Mouse (Mus musculus) lung, adult 18-20 months (tissue): ENCODE measurements around the gene Dync1h1.

Experiments used
- DNase-seq, 2 experiments: peaks; one replicate each; pipeline ENCODE4 v3.0.0; 2022; ENCODE audit warnings: mixed read lengths in 2 of 2

Gene Dync1h1

DNA sequence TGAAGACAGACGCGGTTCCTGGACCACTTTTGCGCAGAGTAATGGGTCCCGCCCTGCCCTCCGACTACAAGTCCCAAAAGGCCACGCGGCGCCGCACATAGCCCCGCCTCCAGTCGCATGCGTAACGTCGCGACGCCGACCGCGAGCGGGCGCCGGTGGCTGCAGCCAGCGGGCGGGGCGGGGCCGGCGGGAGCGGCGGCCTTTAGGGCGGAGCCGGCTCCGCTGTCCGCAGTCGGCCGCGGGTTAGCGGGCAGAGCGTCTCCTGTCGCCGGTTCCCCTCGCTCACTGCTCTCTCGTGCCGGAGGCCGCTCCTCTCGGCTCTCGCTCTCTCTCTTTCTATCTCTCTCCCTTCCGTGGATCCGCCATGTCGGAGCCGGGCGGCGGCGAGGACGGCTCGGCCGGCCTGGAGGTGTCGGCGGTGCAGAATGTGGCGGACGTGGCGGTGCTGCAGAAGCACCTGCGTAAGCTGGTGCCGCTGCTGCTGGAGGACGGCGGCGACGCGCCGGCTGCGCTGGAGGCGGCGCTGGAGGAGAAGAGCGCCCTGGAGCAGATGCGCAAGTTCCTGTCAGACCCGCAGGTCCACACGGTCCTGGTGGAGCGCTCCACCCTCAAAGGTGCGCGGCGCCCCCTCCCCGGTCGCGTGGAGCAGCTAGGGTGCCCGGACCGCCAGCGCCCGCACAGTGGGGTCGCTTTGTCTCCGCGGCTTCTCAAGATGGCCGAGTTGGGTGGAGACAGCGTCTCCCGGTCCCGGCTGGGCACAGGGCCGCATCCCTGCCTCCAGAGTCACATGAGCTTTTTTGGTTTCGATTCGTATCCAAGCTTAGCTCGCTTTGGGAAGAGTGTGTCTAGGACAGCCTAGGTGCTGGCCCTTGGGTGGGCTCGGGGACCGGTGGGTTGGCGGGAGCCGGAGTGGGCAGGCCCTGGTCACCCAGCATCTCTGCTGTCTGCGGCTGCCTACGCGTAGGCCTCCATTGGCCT lies at the start of gene Dync1h1:
Gene Dync1h1, plus strand, starts transcription at position 212 of the 978 bp plus-strand sequence.
- peak; percentile 92 to 94 for DNase-seq

DNA sequence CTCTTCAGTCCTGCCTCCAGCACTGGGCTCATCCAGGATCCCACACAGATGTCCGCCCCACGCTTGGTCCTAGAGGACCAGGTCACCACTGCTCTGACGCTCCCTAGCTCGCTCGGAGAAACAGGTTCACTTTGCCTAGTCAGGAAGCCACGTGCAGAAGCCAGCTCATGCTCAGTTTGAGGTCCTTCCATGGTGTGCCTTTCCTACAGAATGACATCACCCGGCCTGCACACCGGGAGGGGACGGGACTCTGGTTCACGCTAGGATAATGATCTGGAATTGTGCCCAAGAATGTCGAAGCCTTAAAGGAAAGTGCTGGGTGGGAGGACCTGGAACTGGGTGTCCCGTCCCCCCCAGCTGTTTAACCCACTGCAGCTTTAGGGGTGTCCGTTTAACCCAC lies 49.1 kb upstream of the Dync1h1 start:
- peak in 1 of 2 experiments; percentile 9 for DNase-seq

DNA sequence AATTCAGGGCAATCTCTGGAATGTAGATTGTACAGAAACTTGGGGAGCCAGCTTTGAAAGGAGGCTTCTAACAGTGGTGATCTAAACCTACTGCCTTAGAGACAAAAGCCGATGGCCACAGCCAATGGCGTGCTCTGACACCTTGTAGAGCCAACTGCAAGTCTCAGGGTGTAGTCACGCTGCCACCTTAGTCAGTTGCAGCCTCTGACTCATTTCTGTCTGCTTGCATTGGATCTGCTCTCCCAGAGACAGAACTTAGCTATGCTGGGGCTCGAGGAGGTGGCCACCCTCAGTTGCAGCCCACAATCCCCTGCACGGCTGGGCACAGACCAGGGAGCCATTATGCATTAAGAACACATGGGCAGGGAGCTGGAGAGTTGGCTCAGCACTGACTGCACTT lies 47.9 kb upstream of the Dync1h1 start:
- DNase-seq = no peak

DNA sequence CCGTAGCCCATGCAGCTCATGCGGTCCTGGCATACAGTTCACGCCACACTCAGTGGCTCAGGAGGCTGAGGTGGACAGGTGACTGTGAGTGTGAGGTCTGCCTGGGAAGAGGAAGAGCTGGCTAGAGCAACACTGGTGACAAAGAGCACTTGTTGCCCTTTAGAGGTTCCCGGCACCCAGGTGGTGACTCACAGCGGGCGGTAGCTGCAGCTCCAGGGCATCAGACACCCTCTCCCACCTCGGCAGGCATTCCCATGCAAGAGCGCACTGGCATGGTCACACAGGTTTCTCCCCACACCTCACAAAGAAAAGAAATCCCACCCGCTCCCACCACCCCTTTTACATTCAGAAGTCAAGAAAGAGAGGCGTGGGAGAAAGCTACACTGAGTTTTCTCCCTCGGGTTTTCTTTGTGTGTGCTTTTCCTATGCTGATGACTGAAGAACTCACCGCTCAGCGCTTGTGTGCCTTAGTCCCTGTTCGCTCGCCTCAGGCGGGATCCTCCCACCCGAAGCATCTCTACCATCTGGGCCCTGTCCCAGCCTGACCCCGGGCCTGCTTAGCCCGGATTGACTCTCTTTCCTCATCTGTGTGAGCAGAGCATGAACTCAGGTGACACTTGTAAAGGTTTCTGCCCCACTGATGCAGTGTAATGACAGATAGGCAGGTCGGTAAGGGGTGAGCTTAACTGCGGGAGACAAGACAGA lies 45.6 kb upstream of the Dync1h1 start:
- no peak for DNase-seq

DNA sequence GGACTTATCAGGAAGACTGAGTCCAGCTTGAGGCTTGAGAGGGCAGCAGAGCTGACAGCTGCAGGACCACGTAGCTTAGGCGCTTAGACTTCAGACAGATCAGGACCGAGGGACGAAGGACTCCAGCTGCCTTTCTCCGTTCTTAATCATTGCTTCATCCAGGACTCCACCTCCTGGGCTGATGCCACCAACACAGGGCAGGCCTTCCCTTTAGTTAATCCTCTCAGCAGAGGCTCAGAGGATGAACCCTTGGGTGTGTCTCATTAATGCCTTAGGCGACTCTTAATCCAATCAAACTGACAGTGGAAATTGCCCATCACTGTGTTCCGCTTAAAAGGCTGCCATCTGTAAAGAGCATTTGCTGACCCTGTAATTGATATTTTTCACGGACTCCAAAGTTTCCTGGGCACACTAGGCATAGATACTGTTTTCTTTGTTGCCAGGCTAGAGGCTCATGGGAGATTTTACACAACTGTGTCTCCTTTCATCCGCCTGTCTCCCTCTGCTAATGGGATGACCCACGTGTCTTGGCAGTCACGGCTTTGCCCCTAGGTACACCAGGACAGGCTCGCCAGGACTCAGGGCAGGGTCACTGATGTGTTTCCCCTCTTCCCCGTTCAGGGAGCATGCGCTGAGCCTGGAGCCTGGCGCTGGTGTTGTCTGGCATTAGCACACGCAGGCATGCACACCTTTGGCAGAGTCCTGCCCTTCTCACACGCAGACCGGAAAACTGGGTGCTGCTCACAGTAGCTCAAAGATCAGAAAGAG lies 44.2 kb upstream of the Dync1h1 start:
- DNase-seq = peak; percentile 50 to 65

DNA sequence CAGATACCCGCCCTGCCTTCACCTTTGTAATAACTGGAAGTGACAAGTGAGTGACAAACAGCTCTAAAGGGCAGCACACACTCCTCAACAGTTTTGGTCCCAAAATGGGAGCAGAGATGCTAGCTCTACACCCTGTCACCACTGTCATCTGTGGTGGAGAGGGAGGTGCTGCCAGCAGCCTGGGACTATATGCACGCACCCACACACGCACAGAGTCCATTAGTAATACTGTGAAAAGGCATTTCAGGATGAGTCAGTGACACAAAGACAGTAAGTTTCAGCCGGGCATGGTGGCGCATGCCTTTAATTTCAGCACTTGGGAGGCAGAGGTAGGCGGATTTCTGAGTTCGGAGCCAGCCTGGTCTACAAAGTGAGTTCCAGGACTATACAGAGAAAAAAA lies 43.1 kb upstream of the Dync1h1 start:
- DNase-seq = no peak

DNA sequence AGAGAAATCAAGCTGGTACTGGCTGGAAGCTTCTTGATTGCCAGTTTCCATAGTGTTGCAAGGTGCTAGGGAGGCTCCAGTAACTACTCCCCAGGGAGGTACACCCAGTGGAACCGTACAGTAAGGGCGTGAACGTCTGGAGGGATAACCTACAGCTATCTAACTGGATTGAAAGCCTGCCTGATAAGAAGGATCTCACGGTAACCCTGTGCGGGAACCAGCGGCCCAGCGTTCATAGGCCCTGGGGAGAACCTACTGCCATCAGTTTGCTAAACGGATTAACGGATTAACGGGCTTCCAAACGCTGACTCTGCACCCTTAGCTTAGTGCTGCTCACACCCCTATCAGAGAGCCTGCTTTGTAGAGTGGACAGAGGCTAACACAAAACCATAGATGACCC lies 37.9 kb upstream of the Dync1h1 start:
- DNase-seq = no peak

DNA sequence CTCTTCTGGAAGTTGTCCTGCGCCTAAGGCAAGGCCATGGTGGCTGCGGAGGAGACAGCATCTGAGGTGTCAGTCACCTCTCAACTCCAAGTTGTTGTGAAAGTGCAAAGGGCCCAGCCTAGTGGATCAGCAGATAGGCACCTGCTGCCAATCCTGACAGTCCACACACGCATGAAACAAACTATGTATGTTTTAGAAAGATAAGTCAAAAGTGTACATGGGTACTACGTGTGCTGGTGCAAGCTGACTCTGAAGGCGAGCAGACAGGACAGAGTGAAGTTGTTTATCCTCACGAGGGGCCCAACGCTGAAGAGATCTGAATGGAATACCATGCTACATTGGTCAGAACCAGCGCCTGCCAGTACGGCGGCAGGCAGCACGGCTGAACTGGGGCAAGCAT lies 36.4 kb upstream of the Dync1h1 start:
- no peak for DNase-seq

DNA sequence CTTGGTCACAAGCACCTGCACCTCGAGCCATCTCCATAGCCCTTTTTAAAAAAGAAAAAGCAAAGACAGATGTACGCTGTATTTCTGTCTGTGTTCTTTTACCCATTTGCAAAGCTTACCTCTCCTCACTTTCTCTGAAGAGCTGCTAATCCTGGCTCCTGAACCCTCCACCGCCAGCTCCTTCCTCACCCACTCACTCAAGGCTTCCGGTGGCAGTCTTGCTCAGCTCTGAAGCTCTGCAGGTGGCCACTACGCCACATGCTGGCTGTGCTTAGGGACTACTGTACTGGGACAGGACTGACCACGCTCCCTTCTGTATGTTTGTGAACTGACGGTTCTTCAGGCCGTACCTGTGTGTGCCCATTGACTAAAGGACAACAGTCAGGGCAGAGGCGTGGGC lies 34.9 kb upstream of the Dync1h1 start:
- DNase-seq = no peak

DNA sequence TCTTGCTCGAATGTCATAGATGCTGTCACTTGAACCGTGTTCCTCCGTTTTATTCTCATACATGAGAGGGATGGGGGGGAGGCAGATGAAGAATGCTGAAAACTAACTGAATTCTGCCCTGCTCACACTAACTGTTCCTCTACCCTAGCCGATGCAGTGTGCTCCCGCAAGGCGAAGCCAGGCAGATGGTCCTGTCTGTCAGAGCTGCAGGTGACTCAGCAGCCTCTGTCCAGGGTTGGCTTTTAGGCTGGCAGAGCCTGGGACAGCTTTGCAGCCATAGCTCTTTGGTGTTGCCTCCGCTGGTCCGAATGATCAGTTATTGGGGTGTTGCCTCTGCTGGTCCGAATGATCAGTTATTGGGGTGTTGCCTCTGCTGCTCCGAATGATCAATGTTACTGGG lies 30.2 kb upstream of the Dync1h1 start:
- no peak for DNase-seq

DNA sequence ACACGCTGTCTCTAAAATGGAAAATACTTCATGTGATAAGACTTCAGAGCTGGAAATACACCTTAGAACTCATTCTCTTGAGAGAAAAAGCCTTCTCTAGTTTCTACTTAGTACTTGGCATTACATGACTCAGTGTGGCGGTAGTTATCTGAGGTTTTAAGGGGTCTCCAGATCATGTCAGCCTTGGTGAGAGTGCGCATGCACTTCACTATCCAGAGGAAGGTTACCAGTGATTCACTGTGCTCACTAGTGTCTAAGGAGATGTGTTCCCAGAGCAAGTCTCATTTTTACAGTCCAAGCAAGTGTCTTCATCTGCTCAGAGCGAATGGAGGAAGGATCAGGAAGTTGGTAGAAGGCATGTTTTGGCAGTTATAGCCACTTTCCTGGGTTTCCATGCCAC lies 28.9 kb upstream of the Dync1h1 start:
- DNase-seq = no peak

DNA sequence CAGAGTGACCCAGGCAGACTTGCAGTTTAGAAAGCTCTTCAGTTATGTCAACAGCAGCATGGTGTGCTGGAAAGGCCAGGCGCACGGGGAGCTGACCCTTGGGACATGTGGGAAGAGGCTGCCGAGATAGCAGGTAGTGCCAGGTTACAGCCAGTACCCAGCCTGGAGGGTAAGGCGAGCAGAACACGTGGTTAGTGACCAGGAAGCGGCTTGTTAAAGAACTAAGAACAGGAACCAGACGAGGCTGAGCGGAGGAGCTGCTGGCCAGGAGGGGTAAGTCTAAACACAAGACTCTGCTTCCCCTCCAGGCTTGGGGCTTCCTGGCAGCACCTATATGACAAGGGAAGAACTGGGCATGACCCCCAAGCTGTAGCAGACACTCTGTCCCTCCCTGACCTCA lies 27.6 kb upstream of the Dync1h1 start:
- DNase-seq = no peak

DNA sequence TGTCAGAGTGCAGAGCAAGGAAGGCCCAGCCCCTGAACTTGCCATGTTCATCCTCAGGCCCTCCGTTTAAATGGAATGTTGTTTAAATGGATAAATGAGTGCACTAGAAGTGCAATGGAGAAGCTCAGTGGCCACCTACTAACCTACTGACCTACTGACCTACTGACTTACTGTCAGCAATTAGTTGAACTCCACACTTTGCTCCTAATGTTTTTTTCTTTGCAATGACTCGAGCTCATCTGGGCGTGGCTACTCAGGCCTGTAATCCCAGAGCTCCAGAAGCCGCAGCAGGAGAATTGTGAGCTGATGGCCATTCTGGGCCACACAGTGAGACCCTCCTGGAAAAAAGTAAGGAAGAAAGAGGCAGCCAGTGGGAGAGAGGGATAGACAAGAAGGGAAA lies 25.3 kb upstream of the Dync1h1 start:
- DNase-seq = no peak

DNA sequence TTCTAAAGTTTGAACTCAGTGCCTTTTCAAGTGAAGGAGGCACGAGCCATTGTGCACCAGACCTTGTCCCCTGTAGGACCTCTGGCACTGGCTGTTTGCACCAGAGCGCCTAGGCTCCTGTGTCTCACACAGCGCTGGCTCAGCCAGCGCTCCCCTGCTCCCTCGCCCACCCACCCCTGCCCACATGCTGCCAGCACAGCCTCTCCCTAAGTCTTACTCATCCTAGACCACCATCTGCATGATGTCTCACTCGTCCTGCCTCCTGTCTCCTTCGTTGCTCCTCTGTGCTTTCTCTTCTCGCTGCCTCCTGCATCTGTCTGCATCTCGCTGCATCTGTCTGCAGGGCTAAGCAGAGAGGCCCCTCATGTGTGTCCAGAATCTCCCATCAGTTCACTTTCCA lies 22.9 kb upstream of the Dync1h1 start:
- DNase-seq = no peak

DNA sequence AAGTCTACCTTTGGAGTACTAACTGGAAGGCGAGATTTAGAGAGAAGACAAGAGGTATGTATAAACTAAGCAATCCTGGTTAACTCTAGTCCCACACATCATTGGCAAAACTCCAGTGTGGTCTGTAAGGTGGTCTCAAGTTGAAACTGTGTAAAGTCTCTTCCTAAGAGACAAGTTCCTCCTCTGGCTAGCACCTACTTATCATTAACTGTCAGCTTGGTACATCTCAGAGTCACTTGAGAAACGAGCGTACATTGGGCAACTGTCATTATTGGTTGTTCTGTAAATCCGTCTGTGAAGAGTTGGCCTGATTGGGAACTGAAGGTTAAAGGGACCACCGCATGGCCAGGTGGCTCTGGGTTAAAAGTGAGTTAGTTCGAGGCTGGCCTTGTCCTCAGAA lies 12.6 kb upstream of the Dync1h1 start:
- DNase-seq = no peak

DNA sequence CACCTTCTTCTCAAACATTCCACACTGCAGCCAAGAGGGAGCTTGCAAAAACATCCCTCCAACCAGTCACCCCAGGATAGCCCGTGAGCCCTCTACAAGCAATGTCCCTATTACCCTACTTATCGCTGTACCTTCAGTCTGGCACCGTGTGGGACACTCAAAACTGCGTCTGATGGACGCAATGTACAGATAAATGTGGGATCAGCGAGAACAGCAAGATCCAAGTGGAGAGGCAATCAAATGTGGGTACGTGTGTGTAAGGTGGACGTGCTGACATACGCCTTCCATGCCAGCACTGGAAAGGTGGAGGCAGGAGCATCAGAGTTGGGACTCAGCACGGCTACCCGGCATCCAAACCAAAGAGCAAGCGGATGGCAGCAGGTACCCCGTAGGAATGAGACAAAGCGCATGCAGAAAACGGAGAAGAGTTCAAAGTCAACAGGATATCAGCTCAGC lies 10.4 kb upstream of the Dync1h1 start:
- no peak for DNase-seq

DNA sequence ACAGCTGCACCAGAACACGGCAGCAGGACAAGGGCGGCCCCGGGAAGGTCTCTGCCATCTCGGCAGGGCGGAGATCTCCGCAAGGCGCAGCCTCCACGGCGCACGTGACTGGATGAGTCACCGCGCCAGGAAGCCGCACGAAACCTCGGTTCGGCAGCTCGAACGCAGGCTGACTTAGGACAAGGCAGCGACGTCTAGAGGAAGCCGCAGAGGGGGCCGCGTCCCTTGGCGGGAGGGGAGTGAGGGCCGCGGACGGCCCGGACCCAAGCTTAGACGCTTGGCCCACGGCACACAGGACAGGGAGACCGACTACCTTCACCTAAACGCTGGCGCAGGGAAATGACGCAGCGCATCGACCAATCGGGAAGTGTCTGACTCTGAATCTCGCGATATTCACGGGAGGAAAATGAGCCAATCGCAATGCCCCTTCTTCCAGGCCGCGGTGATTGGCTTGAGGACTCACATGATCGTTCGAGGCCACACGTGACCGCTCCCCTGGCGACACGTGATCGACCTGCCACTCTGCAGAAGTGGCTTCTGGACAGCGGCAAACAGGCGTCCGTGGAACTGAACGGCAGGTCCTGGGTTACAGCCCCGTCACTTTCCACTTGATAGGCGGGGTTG lies 9.9 kb upstream of the Dync1h1 start:
- peak; percentile 99 to 100 for DNase-seq

DNA sequence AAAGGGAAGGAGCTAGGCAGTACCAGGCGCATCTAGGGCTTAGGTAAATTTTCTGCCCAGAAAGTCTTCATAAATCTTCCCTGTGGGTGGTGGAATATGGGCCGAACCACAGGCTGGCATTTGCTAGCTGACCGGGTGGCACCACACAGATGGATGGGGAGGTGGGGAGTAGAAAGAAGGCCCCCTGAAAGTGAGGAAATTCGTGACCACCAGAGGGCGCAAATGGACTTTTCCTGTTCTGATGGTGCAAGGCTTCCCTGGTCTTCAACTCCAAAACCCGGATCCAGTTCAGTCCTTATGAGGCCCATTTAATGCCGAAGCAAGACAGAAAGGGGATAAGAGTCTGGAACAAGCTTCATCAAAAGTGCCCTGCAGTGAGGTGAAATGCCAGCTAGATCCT lies 2.7 kb upstream of the Dync1h1 start:
- peak; percentile 51 to 59 for DNase-seq

DNA sequence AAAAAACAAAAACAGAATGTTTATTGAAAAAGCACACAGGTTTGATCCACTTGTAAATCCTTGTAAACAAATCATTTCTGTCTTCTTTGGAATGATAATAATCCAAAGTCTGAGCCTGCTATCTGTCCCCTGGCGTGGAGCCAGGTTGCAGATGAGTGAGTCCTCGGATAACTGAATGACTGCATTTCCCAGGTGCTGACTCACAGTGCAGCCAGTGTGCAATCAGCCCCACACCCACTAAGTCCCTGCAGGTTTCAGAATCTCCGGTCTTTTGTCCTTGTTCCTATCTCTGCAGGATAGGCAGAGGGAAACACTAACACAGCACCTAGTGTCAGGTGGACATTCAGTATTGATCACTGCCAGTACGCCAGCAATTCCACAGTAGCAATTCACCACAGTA lies 1.5 kb upstream of the Dync1h1 start:
- no peak for DNase-seq

DNA sequence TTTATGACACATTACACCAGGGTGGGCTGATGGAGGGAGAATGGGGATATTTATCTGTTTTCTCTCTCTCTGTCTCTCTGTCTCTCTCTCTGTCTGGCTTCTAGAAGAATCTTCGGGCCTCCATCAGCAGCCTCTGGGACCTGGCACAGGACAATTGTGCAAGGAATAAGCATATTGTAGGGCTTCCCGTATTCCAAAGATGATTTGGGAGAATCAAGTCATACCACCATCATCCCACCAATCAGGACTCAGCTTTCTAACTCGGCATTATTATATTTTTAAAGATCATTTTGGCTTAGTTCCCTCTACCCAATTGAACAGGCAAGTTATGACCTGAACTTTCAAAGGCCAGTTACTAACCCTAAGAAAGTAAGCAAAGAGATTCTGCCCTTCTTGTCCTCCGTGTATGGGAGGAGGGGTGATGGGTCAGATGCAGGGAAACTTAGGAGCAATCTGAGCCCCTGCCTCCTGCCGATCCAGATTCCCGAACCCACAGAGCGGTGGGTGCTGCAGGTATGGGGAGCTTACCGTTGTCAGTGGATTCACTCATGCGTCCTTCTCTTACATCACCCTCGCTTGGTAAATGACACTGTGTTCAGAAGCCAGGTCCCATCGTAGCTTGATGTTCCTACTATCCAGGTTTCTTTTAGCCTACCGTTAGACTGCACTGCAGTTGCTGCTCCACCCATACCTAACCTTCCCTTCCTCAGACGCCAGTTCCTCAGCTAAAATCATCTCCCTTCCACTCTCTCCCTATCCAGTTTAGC lies 844 bp upstream of the Dync1h1 start:
- DNase-seq = no peak

DNA sequence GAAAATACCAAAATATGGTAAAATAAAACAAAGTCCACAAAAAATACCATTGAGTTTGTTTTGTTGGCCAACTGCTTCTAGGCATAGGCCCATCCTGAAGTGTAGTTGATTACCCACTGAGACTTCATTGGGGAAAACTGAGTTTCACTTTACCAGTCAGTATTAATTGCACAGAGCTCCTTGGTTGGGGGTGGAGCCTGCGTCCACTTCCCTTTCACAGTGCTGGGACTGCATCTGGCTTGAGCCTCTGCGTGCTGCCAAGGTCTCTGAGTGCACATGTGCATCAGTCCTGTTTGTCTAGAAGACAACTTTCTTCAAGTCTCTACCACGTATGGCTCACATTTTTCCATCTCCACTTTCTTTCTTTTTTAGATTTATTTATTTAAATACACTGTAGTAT lies 4.9 kb downstream of the Dync1h1 start:
- DNase-seq = peak in 1 of 2 experiments; percentile 25

DNA sequence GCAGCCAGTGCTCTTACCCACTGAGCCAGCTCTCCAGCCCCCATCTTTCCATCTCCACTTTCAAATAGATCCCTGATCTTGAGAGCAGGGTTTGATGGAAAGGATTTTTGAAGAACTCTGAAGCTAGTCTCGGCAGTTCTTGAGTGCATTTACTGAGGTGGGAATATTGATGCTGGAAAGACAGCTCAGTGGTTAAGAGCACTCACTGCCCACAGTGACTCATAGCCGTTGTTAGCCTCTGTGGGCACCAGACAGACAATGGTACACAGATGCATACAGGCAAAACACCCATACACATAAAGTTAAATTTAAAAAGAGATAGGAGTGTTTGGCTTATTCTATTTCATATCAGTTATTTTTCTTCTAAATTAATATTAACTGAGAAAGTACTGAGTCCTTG lies 5.4 kb downstream of the Dync1h1 start:
- no peak for DNase-seq
